Mouse (Mus musculus) kidney, adult 2 months (tissue): ENCODE data around the gene Arx. TPM values are rescaled to one million over a fixed set of nuclear protein-coding genes. Genes with fewer than 3 reads are reported as not detected.

Experiments
- DNase-seq: peaks from one replicate; pipeline ENCODE4 v3.0.0; 2021
- H3K27ac ChIP-seq: fragments of 200-500 bp; 2 replicates; pipeline ENCODE4 v1.5.1; 2012; ENCODE audit warnings: low read depth, low read length, control low read depth, inconsistent platforms; ENCODE audit not compliant: insufficient read depth
- H3K27me3 ChIP-seq: fragments of 200-500 bp; replicated peaks from 2 replicates; pipeline ENCODE4 v1.6.1; 2012; ENCODE audit warnings: mild to moderate bottlenecking, moderate library complexity, low read length, inconsistent platforms; ENCODE audit not compliant: control insufficient read depth, insufficient read depth
- H3K36me3 ChIP-seq: fragments of 200-500 bp; 2 replicates; pipeline ENCODE4 v1.6.1; 2012; ENCODE audit warnings: mild to moderate bottlenecking, moderate library complexity, low read length, inconsistent platforms; ENCODE audit not compliant: control insufficient read depth, insufficient read depth
- H3K4me1 ChIP-seq: fragments of 200-500 bp; 2 replicates; pipeline ENCODE4 v1.6.1; 2011; ENCODE audit warnings: low read length; ENCODE audit not compliant: control insufficient read depth, insufficient read depth
- H3K4me3 ChIP-seq: fragments of 200-500 bp; 2 replicates; pipeline ENCODE4 v1.5.1; 2011; ENCODE audit warnings: mild to moderate bottlenecking, low read depth, low read length, control low read depth; ENCODE audit not compliant: insufficient read depth
- CTCF ChIP-seq: fragments of 200-500 bp; conservative IDR thresholded peaks from 2 replicates; pipeline ENCODE4 v1.5.1; 2011; ENCODE audit warnings: low read depth, mild to moderate bottlenecking, control low read depth, low read length, moderate library complexity, mixed read lengths; ENCODE audit not compliant: insufficient read depth, insufficient read length
- POLR2A ChIP-seq: fragments of 200-500 bp; IDR thresholded peaks from one replicate; pipeline ENCODE4 v1.6.1; 2011; ENCODE audit warnings: low read depth, low read length, control low read depth
- WGBS: fragments of 180-500 bp; shearing (Covaris S2); methylation state at CpG from one replicate; pipeline ENCODE4 v1.1.7; 2018; 5-methylcytosine and 5-hydroxymethylcytosine counted together
- polyA plus RNA-seq: library from polyadenylated mRNA; depleted of rRNA; stranded (reverse); fragments of >200 nt; gene quantifications from 2 replicates; pipeline ENCODE4 v1.2.3, GENCODE M21; 2012

The Arx gene
- polyA plus RNA-seq, 1 experiment = not detected

DNA sequence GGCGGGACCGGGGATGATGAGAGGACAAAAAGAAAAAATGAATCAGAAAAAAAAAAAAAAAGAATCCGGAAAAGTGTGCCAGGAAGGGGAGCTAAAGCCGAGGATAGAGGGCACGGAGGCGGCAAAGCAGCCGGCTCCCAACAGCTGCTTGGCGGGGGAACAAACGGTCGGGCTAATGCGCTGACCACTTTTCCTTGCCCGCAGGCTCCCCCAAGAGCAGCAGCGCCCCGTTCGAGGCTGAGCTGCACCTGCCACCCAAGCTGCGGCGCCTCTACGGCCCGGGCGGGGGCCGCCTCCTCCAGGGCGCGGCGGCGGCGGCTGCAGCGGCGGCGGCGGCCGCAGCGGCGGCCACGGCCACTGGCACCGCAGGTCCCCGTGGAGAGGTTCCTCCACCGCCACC lies 2.1 kb downstream of the Arx start:
- TF ChIP-seq CTCF (no peak), POLR2A (no peak)
- Histone ChIP-seq H3K27me3 (peaks cover 11% of the 10 kb centered on the region), H3K27ac (no peak overlapping the region), H3K36me3 (no peaks in the 10 kb centered on the region), H3K4me1 (0 out of 2 replicates have a peak, but pooled peaks cover 2% of the 10 kb centered on the region), H3K4me3 (0 out of 2 replicates have a peak overlapping the region, but pooled peaks have one; percentile 19)
- 3% methylated on average over 16 of the region's 37 CpGs for WGBS
- DNase-seq = no peak

DNA sequence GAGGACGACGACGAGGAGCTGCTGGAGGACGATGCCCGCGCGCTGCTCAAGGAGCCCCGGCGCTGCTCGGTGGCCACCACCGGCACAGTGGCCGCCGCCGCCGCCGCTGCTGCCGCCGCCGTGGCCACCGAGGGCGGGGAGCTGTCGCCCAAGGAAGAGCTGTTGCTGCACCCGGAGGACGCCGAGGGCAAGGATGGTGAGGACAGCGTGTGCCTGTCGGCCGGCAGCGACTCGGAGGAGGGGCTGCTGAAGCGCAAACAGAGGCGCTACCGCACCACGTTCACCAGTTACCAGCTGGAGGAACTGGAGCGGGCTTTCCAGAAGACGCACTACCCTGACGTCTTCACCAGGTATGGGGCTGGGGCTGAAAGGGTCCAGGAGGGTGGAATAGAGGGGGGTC lies 2.8 kb downstream of the Arx start:
- Histone ChIP-seq H3K36me3 (no peaks in the 10 kb centered on the region), H3K27me3 (peaks cover 11% of the 10 kb centered on the region), H3K27ac (no peak overlapping the region), H3K4me1 (0 out of 2 replicates have a peak, but pooled peaks cover 2% of the 10 kb centered on the region), H3K4me3 (peak overlapping the region; percentile 19; the same call in 1 of the 2 replicates)
- TF ChIP-seq CTCF (no peak), POLR2A (no peak)
- DNase-seq = no peak
- 2% methylated on average over 34 of the region's 37 CpGs for WGBS

DNA sequence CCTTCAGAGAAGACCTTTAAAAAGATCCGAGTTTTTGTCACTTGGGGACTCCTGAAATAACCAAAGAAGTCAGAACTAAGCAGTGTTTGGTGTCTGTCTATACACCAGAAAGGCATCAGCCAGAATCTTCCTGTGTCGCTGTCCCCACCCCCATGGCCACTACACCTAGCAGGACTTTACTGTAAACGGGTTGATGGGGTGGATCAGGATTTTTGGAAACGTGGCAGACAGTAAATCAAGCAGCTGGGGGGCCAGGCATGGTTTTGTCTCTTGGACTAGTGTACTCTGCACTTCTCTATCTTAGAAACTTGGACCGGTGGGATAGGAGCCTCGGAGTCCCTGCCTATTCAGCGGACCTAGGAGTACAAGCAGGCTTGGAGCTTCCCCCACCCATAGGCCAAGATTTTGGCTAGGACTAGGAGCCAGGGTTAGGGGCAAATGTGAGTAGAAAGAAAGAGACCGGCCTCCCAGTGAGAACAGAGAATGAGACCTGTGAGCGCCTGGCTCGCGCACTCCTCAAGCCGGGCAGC lies 3.7 kb downstream of the Arx start:
- H3K4me3 ChIP-seq = no peak overlapping the region
- H3K27me3 ChIP-seq = peaks cover 15% of the 10 kb centered on the region
- WGBS = 8% methylated on average over 12 of the region's 12 CpGs
- H3K4me1 ChIP-seq = 0 out of 2 replicates have a peak, but pooled peaks cover 2% of the 10 kb centered on the region
- TF ChIP-seq CTCF (no peak), POLR2A (no peak)
- H3K27ac ChIP-seq = no peak overlapping the region
- no peaks in the 10 kb centered on the region for H3K36me3 ChIP-seq
- no peak for DNase-seq

DNA sequence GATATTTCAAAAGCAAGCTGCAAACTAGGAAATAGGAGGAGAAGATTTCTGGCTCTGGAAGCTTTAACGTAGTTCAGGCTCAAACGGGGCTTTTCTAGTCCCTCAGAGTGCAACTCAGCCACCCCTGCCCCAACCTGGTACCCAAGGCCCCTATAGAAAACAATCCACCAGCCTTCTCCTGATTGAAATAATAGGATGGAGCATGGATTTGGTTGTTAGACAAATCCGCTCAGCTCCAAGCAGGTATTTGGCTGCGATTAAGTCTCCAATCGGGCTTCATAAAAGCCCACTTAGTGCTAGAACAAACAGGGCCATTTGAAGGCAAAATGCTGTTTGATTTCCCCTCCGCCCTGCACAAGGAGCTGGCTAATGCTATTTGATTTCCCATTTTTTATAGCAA lies 5.8 kb downstream of the Arx start:
- no peaks in the 10 kb centered on the region for H3K36me3 ChIP-seq
- WGBS = 17% methylated on average over 6 of the region's 6 CpGs
- H3K27me3 ChIP-seq = peaks cover 12% of the 10 kb centered on the region
- no peak for DNase-seq
- no peak overlapping the region for H3K4me3 ChIP-seq
- TF ChIP-seq CTCF (no peak), POLR2A (no peak)
- no peak overlapping the region for H3K27ac ChIP-seq
- no peaks in the 10 kb centered on the region for H3K4me1 ChIP-seq

DNA sequence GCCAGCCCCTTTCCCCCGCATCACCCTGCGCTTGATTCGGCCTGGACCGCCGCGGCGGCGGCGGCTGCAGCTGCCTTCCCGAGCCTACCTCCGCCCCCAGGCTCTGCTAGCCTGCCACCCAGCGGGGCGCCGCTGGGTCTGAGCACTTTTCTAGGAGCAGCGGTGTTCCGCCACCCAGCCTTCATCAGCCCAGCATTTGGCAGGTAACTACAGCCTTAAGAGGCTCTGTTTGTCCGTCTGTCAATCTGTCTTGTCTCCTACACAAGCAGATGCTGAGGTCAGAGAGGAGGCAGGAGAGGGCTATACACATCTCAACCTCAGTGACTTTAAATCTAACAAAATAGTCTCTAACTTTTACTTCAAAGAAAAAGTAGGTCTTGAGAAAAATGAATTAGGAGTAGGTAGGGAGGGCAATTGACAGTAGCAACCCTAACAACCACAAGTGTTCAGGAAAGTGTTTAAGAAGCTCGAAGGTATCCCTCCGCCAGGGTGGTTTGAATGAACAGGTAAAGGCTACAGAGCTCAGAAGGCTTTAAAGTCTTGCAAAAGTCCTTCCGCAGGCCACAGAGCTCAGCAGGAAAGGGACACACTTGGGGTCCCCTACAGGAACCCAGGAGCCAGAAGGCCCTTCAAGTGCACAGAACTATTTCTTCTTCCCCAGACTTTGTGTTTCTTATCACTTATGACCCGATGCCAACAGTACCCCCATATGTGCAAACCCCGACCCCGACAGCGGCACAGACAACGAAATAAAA lies 8.7 kb downstream of the Arx start:
- no peak for DNase-seq
- Histone ChIP-seq H3K4me1 (no peaks in the 10 kb centered on the region), H3K27ac (no peak overlapping the region), H3K36me3 (no peaks in the 10 kb centered on the region), H3K4me3 (no peak overlapping the region), H3K27me3 (peaks cover 12% of the 10 kb centered on the region)
- 6% methylated on average over 23 of the region's 25 CpGs for WGBS
- no peak for TF ChIP-seq CTCF
- no peak for TF ChIP-seq POLR2A

DNA sequence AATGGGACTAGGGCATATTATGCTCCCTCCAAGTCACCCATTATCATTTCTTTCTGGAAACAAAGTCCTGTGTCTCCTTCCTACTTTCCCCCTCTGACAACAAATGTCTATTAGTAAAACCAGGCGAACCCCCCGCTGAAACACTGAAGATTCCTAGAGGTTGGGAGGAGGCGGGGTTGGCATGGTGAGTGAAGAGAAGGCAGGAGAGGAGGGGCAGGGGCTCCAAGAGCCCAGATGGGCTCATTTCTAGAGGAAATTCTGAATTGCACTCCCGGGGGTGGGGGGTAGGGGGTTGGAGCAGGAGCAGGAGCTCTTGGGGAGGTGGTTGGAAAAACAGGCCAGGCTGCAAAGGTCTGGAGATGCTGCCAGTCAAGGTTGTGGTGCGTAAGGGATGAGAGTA lies 9.6 kb downstream of the Arx start:
- no peak for DNase-seq
- Histone ChIP-seq H3K4me1 (no peaks in the 10 kb centered on the region), H3K27me3 (peaks cover 12% of the 10 kb centered on the region), H3K4me3 (no peak overlapping the region), H3K36me3 (no peaks in the 10 kb centered on the region), H3K27ac (no peak overlapping the region)
- 13% methylated on average over 5 of the region's 5 CpGs for WGBS
- TF ChIP-seq POLR2A (no peak), CTCF (no peak)

DNA sequence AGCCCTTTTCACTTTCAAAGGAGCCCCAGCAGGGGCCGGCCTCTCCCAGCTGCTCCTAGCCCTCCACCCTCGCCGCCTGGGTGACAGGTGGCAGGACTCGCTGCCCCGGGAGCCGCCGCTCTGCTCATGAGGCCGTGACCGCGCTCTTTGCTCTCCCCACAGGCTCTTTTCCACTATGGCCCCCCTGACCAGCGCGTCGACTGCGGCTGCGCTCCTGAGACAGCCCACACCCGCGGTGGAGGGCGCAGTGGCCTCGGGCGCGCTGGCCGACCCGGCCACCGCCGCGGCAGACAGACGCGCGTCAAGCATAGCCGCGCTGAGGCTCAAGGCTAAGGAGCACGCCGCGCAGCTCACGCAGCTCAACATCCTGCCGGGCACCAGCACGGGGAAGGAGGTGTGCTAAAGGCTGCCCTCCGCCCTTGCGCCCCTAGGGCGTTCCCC lies 10.8 kb downstream of the Arx start:
- H3K27ac ChIP-seq = no peak overlapping the region
- H3K36me3 ChIP-seq = no peaks in the 10 kb centered on the region
- DNase-seq = no peak
- H3K27me3 ChIP-seq = peaks cover 10% of the 10 kb centered on the region
- peak overlapping the region; percentile 4; the same call in 1 of the 2 replicates for H3K4me3 ChIP-seq
- H3K4me1 ChIP-seq = no peaks in the 10 kb centered on the region
- 3% methylated on average over 40 of the region's 40 CpGs for WGBS
- TF ChIP-seq POLR2A (no peak), CTCF (no peak)
